Mouse (Mus musculus) common myeloid progenitor, adult 5-6 weeks (primary cell): ENCODE measurements around the gene Synpr. TPM values are rescaled to one million over a fixed set of nuclear protein-coding genes. Genes with fewer than 3 reads are reported as not detected.

Experiments
- ATAC-seq: replicated peaks from 2 replicates; pipeline ENCODE4 v1.8.0; 2016; ENCODE audit warnings: low read depth, mild to moderate bottlenecking, moderate TSS enrichment, inconsistent platforms; ENCODE audit not compliant: poor library complexity, severe bottlenecking
- total RNA-seq: library from RNA; stranded (forward); fragments of 200-1000, 187-1606 nt; gene quantifications from 2 replicates; pipeline ENCODE4 v1.2.3, GENCODE M21; 2017

The Synpr gene
- total RNA-seq, 1 experiment from 2014 or later = not detected

DNA sequence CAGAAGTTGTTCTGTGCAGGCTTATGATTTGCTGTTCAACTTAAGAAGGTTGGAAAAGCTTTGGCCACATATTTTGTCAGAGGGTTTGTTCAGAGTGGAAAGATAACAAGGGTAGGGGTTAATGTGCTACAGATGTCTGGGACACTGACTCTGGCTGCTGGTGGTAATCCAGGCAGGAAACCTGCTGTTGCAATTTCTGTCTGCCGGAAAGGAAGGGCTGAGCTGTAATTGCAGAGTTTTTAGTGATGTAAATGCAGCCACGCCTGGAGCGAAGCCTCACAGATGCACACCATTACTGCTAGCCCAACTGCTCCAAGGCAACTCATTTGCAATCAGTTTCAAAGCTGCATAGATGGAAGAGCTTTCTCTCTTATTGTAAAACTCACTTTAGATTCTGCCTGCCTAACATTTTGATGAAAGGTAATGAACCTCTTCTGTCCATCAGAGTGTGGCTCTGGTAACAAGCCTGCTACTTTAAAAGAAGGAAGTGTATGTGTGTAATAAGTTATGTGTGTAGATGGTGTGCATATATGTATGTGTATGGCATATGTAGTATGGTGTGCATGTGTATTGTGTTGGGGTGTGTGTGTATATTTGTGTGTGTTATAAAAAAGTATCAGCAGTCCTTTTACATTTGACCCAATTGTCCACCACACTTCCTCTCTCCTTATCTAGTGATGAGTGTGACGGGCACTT is 64.7 kb downstream of the Synpr start:
- peak; percentile 62; the same call in 1 of the 2 replicates for ATAC-seq

DNA sequence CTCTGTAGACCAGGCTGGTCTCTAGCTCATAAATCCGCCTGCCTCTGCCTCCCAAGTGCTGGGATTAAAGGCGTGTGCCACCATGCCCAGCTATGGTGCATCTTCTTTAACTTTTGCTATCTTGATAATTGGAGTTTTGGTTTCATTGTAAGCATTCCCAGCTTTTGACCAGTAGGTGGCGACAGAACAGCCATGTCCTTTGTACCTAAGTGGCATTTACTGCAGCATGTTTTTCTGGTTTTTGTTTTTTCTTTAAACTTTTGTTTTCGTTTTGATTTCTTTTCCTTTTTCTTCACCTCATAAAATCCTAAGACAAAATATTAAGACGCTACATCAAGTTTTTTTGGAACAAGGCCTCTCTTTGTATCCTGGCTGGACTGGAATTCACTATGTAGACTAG is 69.6 kb downstream of the Synpr start:
- peak; percentile 67; the same call in 1 of the 2 replicates for ATAC-seq

DNA sequence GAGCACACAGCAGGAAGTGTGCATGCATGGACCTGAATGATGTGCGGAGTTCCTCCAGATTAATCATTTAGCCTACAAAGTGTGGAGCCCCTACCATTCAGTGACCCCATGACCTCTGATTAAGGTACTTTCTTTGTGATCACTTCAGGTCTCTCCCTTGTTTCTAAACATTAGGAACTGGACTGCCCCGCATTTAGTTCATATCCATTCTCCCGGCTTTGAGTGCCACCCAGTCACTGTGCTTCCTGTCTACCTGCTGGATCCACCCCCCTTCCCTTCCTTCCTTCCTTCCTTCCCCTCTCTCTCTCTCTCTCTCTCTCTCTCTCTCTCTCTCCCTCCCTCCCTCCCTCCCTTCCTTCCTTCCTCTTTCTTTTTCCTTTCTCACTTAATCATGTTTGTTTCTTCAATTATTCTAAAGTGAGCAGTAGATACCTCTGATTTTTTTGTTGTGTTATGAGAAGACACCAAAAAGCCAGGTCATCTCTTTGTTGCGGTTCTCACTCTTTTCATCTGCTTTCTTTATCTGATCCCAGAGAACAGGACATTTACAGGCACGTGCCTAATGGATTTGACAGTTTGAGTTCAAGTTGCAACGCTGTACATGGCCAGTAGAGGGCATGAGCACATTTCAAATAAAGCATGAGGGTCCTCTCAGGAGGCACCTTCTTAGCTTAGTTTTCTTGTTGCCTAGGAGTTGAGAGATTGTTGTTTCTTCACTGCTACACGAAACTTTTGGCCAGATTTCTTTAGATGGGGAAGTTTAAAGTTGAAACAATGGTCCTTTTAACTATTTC is 71.2 kb downstream of the Synpr start:
- peak; percentile 80 for ATAC-seq

DNA sequence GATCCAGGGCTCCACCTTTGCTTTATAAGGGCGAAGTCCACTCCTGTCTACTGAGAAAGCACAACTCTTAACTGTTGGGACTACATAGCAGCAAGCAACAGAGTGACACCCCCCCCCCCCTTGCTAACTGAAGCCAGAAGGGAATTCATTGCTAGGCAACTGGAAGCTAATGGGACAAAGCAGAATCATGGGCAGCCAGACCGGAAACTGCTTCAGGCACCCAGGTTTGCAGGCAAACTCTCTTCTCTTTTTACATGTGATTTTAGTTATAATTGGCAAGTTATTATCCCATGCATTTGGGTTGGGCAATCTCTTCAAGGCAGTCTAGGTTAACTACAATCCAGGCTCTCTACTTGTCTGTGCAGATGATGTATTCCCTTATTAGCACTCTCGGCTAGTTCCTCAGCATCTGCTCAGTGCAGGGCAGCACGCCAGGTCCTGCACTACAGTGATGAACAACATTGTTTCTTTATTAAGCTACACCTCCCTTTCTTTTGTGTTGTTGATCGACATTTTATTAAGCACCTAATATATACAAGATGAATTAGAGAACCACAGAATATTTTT is 72.6 kb downstream of the Synpr start:
- no peak for ATAC-seq

DNA sequence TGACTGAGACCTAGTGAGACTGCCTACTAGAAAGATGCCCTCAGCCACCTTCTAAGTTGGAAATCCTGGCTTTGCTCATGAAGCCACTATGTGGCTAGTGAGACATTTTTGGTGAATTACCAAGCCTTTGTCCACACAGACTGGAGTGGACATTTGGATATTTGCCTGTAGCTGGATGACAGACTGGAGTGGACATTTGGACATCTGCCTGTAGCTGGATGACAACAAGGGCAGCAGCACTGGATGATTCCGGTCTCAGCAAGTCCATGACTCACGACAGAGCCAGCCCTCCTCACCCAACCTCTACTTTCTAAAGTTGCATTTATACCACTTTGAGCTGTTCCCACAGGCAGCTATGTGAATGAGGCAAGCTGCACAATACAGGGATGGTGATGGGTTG is 73.5 kb downstream of the Synpr start:
- ATAC-seq = no peak

DNA sequence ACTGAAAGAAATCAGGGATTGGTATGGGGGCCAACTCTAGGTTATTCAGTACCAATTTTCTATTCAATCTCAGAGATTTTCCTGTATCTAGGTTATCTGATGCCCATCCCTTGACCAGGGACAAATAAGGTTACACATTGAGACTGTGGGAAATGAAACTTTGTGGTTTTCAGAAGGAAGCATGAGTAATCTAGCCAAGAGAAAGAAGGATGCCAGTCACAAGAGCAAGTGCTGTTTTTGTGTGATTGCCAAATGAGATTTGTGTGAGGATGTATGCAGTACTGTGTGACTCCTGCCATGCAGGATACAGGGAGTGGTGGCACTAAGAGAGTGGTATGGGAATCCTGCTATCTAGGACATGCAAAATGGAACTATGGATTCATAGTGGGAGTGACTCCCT is 76.6 kb downstream of the Synpr start:
- peak; percentile 73 for ATAC-seq

DNA sequence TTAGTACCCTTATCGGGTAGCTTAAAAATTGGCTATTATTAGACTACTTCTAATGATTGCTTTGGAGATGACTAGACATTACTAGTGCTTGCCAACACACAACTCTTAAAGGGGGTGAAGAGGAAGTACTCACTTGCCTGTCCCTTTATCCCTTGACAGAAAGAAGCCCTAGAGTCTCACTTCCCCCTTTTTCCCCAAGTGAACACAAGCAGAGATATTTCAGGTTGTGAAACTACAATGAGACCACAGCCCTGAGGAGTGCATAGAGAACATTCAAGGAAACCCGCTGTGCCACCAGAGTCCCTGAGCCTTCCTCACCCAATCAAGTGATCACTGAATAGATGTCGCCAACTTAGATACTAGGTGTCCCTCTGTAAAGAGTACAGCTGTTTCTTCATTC is 77.1 kb downstream of the Synpr start:
- ATAC-seq = peak; percentile 94

DNA sequence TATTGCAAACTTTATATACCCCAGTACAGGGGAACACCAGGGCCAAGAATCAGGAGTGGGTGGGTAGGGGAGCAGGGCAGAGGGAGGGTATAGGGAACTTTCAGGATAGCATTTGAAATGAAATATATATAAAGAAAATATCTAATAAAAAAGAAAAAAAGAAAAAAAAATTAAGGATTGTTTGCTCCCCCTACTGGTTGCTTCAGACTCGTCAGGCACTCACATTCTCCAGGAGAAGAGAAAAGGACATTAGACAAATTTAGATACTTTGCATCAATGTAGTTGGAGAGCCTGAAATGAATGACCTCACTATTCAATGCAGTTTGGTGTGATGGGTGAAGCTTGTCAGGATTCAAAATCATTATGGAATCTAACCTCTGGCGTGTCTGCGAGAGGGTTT is 83.7 kb downstream of the Synpr start:
- no peak for ATAC-seq

DNA sequence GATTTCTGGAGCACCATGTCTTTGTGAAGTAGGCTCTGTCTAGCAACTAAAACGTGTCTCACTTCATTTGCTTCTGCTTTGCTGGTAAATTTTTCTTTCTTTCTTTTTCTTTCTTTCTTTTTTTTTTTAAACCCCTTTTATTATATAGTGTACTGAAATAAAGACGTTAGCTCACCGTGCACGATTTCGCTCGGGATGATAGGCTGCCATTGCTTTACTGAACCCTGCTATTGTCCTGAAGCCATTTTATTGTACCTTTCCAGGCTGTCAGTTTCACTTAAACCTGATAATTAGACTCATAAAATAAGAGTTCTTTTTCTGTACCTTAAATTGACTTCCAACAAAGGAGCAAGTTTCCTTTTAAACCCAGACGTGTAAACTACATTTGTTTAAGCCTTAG is 104.5 kb downstream of the Synpr start:
- ATAC-seq = no peak

DNA sequence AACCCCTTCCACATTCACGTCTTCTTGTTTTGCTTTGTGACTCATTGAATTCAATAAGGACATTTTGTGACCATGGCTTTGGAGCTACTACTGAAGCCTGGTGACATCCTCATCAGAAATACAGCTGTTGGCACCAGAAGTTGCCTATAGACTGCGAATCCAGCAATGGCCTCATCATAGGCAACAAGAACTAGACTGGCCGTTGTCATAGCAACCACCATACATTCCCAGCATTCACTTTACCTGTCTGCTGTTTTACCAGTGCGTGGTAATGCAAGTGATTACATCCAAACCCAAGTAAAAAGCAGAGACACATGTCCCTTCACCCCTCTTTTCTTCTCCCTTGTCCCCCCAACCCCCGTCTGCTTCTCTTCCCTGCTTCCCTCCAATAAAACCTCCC is 105.4 kb downstream of the Synpr start:
- no peak for ATAC-seq

DNA sequence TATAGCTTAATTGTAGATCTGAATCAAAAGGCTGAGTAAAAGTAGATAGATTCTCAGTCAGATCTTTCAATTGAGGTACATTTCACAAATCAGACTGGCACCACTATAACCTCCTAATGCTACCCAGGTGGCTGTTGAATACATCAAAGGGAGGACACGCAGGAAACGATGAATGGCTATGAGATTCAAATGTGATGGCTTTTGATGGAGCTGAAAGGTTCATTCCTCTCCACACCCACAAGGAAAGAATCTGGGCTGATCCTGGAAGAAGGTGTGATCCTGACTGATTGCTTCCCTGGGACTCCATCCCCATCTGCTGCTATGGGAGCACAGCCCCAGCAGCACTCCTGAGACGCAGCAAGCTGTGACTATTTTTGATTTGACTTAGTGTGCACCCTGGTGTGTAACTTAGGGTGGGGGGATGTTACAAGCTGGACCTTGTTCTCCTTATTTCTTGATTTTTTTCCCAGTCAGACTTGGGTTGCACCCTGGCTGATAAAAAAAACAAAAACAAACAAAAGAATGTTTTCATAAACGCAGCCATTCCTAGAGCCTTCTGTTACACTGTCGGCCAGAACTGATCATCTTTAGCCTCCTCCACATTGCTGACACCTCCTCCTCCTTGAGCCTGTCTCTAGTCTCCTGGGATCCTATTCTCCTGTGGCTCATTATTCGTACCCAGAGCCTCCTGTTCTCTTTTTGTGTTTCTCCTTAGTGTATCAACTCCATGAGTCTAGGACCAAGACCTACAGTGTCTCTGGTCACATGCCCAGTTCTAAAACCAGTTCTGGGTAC is 114.8 kb downstream of the Synpr start:
- no peak for ATAC-seq

DNA sequence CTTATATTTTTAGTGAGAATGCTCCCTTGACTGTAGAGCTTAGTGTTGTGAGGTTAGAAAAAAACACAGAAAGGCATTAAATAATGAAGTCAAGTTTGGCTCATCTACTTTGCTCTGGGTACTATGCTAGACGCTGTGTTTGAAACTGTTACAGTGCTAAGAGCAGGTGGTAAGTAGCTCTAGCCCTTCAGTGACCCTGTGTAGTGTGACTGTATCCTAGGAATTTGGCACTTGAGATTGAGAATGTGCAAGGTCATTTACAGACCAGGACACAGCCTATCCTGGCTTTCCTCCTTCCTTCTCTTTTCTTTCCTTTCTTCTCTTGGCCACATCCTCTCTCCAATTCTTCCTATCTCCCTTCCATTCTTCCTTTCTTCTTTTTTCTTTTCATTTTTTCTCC is 127.1 kb downstream of the Synpr start:
- ATAC-seq = no peak

DNA sequence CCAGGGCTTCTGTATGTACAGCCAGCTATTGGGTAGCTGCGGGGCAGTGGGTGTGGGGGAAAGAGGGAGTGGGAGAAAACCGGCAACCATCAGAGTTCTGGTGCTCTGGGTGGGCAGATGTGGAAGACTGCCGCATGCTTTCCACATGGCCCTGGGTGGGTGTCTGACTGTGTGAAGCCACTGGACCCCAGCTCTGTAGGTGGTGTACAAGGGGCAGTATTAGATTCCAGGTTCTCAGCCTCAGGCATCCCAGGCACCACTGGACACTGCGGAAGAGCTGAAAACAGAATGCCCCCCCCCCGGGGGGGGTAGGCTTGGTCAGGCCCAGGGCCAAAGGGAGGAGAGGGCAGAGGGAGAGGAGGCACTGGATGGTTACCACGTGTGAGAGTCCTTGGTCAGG is 156.1 kb downstream of the Synpr start:
- no peak for ATAC-seq

DNA sequence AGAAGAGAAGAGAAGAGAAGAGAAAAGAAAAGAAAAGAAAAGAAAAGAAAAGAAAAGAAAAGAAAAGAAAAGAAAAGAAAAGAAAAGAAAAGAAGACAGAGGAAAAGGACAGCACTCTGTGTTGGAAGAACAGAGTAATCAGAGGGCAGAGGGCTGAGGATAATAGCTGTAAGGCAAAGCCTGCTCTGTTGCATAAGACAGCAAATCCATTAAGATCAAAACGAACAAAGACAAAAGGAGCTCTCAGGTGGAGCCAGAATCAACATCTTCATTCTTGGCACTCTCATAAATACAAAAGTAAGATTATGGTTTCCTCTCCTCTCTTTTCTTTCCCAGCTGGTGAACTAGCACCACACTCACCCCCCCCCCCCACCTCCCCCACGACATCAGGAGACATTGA is 160.3 kb downstream of the Synpr start:
- ATAC-seq = no peak

DNA sequence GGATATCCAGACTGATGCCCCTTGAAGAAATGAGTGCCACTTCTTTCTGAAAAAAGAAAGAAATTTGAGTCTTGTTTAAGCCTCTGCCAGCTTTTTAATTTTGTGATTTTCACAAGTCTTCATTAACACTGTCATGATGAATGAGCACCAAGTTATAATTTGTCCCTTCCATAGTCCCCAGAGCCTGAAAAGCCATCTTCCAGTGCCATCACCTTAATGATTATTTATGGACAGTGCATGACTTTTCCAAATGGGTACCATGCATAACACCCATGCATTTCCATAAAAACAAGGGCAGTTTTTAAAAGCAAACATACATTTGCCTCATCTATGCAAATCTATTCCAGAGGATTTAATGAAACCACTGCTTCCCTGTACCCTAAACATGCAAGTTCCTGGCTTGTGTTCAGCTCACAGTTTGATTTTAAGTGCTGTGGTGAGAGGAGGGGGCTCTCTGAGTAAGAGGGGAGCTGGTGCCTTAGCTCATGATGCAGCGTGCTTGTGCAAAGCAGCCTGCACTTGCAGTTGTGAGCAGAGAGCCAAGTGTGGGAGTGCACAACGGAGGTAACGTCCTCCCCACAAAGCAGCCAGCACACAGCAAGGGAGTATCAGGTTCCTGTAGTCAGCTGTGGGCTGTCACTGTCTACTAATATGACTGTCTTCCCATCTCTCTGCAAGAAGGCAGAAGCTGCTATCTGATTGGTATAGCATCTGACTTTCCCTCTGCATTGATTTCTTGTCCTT is 169.1 kb downstream of the Synpr start:
- no peak for ATAC-seq

DNA sequence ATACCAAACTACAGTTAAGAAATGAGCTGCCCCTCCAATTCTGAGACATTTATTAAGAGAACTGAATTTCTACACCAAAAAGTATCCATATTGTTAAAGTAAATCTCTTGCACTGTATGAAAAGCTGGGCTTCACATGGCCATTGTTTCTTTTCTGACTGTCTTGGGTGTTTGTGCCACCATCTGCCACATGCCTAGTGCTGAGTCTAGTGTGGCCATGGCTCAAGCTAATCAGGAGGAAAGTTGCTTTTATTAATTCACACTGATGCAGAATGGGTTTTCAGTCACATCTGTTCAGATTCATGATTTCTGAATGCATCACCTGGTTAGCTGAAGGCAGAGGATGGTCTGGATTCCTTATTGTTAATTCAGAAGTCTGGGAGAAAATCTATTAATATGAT is 170.4 kb downstream of the Synpr start:
- no peak for ATAC-seq

DNA sequence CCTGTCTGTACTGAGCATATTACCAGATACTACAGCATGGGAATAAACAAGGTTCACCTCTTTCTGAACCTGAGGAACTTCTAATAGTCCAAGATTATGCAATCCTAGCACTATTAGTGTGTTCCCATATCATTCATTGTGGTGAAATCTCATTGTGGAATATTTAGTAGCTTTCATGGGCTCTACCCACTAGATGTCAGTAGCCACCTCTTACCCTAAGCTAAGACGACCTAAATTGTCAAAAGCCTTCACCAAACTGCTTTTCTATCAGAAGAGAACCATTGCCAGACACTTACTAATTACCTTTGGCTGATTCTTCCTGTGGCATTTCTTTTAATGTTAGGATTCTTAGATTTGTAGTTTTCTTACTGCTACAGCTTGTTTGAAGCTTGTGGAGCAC is 174.8 kb downstream of the Synpr start:
- no peak for ATAC-seq

DNA sequence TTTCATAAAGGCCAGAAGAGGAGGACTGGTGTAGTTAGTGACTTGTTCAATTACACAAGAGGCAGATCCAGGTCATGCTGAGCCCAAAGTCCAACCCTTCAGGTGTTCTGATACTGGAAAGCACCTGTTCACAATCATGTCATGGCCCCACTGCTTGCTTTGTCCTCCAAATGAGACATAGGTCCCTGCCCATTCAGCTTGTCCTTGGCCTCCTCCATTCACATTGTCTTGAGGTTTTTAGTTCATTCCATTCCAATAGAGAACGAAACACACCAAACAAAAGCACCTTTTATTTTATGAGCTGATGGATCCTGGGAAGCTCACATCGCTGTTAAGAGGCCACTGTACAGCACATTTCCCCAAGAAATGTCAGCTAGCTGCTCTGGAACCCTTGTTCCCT is 184.6 kb downstream of the Synpr start:
- no peak for ATAC-seq

DNA sequence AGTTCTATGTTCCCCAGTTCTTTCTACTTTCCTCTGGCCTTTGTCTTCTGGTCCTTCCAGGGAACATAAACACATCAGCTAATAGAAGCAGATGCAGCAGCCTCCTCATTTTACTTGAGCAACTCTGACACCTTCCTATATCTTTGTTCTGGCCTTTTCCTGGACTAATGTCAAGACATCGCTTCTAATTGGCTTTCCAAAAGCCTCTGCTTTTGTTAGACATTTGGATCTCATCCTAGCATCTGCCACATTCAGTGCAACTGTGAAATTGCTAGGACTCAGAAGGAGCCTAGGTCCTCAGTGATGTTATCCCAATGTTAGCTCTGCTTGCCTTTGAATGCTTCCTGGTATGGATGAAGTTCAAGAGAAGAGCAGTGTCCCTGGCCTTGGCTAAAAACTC is 193.2 kb downstream of the Synpr start:
- ATAC-seq = no peak

DNA sequence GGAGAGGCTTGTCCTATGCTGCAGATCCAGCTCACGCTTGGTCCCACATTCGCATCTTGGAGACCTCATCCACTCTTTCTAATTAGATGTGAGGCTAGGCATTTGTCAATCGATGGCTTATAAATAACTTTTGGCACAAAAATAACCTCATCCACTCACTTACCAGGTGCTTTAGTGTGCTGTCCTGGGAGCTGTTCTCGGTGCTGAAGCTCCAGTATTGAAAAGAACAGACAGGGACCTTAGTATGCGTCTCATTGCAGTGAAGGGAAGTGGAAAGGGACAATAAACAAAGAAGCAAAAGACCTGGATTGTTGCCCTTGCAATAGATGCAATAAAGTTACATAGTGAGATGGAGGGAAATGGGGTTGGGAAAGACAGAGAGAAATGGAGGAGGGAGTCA is 220.8 kb downstream of the Synpr start:
- ATAC-seq = no peak
